Mouse (Mus musculus) gastrocnemius, postnatal 25 days (tissue): ENCODE measurements around the gene Abcd3. TPM values are rescaled to one million over a fixed set of nuclear protein-coding genes. Genes with fewer than 3 reads are reported as not detected.

Experiments
- DNase-seq: peaks from one replicate; pipeline ENCODE4 v3.0.0; 2022
- total RNA-seq, 2 experiments: library from RNA; stranded (reverse); gene quantifications; 1 replicate in 1 of 2; 2 replicates in 1 of 2; pipeline ENCODE4 v1.2.3; 2021

Gene Abcd3
- total RNA-seq, 2 experiments from 2014 or later = 40.1 to 42.3 TPM

DNA sequence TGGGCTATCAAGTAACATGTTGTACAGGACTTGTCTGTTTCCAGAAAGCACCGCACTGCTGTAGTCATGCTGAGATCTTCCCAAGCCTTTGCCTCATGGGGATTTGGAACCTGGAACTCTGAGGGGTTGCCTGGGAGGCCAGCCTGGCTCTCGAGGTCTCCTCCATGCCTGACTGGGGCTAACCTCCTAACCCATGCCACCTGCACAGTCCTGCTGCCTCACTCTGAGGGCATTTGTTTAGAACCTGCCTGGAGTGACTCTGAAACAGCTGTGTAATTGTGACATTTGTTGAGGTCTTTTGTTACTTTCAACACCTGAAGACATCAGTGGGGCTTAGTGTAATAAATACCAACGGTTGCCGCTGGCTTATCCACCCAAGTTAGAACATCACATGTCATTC lies 102.9 kb downstream of the Abcd3 start:
- DNase-seq = no peak

DNA sequence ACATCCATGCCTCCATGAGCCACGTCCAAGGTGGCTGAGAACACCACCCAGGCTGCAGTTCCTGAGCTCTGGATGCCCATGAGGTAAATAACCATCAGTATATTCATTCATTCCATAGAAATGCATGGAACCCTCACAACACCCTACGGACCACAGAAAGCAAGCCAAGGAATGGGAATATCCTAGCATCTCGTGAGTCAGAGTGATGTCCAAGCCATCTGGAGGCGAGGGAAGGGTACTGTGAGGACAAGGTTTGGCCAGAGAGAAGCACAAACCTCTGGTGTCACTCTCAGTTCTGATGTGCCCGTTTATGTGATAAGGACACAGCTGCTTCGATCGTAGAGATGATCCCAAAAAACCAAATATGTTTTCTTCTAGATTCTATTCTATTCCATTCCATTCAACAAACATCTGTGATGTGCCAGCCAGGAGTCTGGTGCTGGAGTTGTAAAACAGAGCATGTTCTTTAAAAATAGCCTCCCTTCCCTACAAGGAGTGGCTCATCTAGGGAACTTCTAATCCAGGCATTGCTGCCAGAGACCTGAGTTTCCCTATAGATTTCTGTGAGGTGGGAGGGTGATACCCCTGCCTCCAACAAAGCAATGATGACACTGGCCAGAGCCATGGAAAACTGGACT lies 104.1 kb downstream of the Abcd3 start:
- no peak for DNase-seq

Other genes starting within 250 kb of the Abcd3 start
- gene 4930432M17Rik, start 144.5 kb downstream of the Abcd3 start, total RNA-seq = not detected
- 1 to 10 TPM; 4.3 to 6.1 TPM for gene F3, start 91.8 kb downstream of the Abcd3 start, total RNA-seq
- gene Arhgap29, start 137.2 kb upstream of the Abcd3 start, total RNA-seq = 10 to 100 TPM; 18.3 to 19.1 TPM
- 1 to 10 TPM in 1 of 2 experiments, under 1 TPM in 1; 0.64 to 1.1 TPM for gene Abca4, start 229.1 kb upstream of the Abcd3 start, total RNA-seq